Mouse (Mus musculus) cortical plate, adult 2 months (tissue): ENCODE results near the gene Daxx. TPM values are rescaled to one million over a fixed set of nuclear protein-coding genes. Genes with fewer than 3 reads are reported as not detected.

Experiments used
- H3K27ac ChIP-seq: fragments of 200-500 bp; 2 replicates; pipeline ENCODE4 v1.5.1; 2012; ENCODE audit warnings: low read length, control low read depth, inconsistent platforms; ENCODE audit not compliant: insufficient read depth
- H3K4me1 ChIP-seq: fragments of 200-500 bp; 2 replicates; pipeline ENCODE4 v1.6.1; 2011; ENCODE audit warnings: low read length; ENCODE audit not compliant: control insufficient read depth, insufficient read depth
- H3K4me3 ChIP-seq: fragments of 200-500 bp; 2 replicates; pipeline ENCODE4 v1.5.1; 2011; ENCODE audit warnings: mild to moderate bottlenecking, low read length, control low read depth; ENCODE audit not compliant: insufficient read depth
- CTCF ChIP-seq: fragments of 200-500 bp; IDR thresholded peaks from 2 replicates; pipeline ENCODE4 v1.5.1; 2011; ENCODE audit warnings: mild to moderate bottlenecking, control low read depth, low read length; ENCODE audit not compliant: insufficient read depth; ENCODE audit errors: extremely low read depth
- POLR2A ChIP-seq: fragments of 200-500 bp; IDR thresholded peaks from 2 replicates; pipeline ENCODE4 v1.6.1; 2011; ENCODE audit warnings: mild to moderate bottlenecking, low read length, control low read depth; ENCODE audit not compliant: insufficient read depth; ENCODE audit errors: extremely low read depth
- polyA plus RNA-seq: library from polyadenylated mRNA; depleted of rRNA; stranded (reverse); fragments of >200 nt; gene quantifications from 2 replicates; pipeline ENCODE4 v1.2.3, GENCODE M21; 2012

The Daxx gene
- polyA plus RNA-seq, 1 experiment, result 27.4 TPM

DNA sequence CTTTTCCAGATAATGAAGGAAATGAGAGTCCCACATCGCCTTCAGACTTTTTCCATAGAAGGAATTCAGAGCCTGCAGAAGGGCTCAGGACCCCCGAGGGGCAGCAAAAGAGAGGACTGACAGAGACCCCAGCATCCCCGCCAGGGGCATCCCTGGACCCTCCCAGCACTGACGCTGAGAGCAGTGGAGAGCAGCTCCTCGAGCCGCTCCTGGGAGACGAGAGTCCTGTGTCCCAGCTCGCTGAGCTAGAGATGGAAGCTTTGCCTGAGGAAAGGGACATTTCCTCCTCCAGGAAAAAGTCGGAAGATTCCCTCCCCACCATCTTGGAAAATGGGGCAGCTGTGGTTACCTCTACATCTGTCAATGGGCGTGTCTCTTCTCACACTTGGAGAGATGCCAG is 4.0 kb downstream of the Daxx start:
- no peak overlapping the region for H3K27ac ChIP-seq
- peaks cover 1% of the 10 kb centered on the region; the same call in 1 of the 2 replicates for H3K4me1 ChIP-seq
- H3K4me3 ChIP-seq, result no peak overlapping the region
- TF ChIP-seq CTCF (no peak), POLR2A (no peak)

DNA sequence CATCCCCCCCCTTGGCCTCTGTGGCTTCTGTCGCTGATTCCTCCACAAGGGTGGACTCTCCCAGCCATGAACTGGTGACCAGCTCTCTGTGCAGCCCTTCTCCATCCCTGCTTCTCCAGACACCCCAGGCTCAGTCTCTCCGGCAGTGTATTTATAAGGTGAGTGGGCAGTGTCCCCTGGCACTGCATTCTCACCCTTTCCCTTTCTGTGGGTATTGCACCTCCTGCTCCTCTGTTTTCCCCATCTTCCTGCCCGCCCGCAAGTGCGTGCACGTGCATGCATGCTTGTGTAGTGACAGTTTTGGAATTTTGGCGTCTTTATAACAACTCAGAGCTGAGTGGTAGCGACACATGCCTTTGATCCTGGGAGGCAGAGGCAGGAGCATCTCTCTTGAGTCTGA is 4.7 kb downstream of the Daxx start:
- TF ChIP-seq POLR2A (no peak), CTCF (no peak)
- peaks cover 1% of the 10 kb centered on the region; the same call in 1 of the 2 replicates for H3K4me1 ChIP-seq
- no peak overlapping the region for H3K4me3 ChIP-seq
- no peak overlapping the region for H3K27ac ChIP-seq

DNA sequence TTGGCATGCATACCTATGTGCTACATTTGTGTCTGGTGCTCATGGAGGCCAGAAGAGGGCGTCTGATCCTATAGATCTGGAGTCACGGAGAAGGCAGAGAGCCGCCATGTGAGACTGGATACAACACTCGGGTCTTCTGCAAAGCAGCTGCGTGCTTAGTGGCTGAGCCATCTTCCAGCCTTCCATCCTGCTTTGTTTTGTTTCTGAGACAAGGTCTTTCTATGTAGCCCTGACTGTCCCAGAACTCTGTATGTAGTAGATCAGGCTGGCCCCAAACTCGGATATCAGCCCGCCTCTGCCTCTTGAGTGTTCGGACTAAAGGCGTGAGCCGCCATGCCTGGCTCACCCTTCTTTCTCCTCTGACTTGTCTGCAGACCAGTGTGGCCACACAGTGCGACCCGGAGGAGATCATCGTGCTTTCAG is 5.8 kb downstream of the Daxx start:
- peaks cover 1% of the 10 kb centered on the region; the same call in 1 of the 2 replicates for H3K4me1 ChIP-seq
- no peak for TF ChIP-seq CTCF
- TF ChIP-seq POLR2A, result no peak
- no peak overlapping the region for H3K4me3 ChIP-seq
- H3K27ac ChIP-seq, result no peak overlapping the region

DNA sequence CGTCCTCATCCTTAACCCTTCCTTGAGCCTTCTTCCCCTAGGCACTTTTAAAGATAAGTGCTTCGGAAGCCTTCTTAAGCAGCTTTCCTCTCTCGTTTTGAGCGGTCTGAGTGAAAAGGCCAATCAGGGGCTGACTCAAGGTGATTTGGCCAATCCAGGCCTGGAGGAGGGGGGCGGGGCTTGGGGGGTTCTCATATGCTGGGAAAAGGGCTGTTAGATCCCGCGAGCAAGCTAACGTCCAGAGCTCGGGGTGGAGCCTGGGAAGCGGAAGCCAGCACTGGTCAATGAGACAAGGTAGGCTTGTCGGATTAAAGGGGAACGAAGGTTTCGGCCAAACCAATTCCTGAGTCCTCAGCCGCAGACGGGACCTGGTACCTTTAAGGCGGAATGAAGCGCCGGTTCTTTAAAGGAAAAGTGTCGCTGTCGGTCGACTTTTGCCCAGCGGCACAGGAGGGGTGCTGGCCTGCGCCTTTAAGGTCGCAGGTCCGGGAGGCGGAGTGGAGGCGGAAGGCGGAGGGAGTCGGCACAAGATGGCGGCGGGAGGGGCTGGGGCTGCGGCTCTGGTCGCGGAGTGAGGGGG is 6.5 kb downstream of the Daxx start, which contains the start of the genes Tapbp and Zbtb22:
Tapbp (plus strand) TSS at position 229 of the 580 bp plus-strand sequence.
Zbtb22 (plus strand) TSS at position 234 of the 580 bp plus-strand sequence.
- no peaks in the 10 kb centered on the region for H3K4me1 ChIP-seq
- H3K27ac ChIP-seq, result no peak within 1 kb of the TSS
- H3K4me3 ChIP-seq, result peak within 1 kb of the TSS; percentile 7
- TF ChIP-seq CTCF (no peak), POLR2A (peak; percentile 42; the same call in 1 of the 2 replicates)

DNA sequence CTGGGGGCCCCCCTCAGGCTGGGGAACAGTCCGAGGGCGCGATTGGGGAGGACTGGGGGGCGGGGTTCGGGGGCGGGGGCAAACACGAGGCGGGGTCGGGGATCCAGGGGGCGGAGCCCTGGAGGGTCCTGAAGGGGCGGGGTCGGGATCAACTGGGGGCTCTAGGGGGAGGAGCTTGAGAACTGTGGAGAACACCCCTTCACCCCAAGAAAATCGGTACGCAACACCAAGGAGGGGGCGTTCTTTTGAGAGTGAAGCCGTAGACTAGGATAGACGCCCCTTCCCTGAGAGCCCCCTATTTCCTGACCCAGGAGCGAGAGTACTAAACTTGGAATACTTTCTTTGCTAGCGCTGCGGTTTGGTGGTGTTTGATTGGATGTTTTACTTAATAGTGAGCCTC is 7.1 kb downstream of the Daxx start:
- Histone ChIP-seq H3K27ac (no peak overlapping the region), H3K4me3 (peak overlapping the region; percentile 7), H3K4me1 (no peaks in the 10 kb centered on the region)
- no peak for TF ChIP-seq CTCF
- no peak for TF ChIP-seq POLR2A

DNA sequence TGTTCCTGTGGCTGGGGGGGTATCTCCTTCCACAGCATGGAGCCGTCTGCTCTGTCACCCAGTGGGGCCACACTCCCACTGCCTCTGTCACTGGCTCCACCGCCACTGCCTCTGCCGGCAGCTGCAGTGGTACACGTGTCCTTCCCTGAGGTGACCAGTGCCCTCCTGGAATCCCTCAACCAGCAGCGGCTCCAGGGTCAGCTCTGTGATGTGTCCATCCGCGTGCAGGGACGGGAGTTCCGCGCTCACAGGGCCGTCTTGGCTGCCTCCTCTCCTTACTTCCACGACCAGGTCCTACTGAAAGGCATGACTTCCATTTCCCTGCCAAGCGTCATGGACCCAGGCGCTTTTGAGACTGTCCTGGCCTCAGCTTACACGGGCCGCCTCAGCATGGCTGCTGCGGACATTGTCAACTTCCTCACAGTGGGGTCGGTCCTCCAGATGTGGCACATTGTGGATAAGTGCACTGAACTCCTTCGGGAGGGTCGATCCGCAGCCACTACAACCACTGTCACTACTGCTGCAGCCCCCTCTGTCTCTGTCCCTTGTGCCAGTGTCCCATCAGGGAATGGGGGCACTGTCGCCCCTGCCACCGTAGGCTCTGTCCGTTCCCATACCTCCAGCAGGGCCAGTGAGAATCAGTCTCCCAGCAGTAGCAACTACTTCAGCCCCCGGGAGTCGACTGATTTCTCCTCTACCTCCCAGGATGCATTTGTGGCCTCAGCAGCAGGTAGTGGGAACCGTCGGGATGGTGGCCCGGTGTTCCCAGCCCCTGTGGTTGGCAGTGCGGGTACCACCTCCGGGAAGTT is 7.8 kb downstream of the Daxx start:
- Histone ChIP-seq H3K4me3 (peak overlapping the region; percentile 7; the same call in 1 of the 2 replicates), H3K4me1 (no peaks in the 10 kb centered on the region), H3K27ac (no peak overlapping the region)
- TF ChIP-seq POLR2A, result no peak
- TF ChIP-seq CTCF, result no peak

DNA sequence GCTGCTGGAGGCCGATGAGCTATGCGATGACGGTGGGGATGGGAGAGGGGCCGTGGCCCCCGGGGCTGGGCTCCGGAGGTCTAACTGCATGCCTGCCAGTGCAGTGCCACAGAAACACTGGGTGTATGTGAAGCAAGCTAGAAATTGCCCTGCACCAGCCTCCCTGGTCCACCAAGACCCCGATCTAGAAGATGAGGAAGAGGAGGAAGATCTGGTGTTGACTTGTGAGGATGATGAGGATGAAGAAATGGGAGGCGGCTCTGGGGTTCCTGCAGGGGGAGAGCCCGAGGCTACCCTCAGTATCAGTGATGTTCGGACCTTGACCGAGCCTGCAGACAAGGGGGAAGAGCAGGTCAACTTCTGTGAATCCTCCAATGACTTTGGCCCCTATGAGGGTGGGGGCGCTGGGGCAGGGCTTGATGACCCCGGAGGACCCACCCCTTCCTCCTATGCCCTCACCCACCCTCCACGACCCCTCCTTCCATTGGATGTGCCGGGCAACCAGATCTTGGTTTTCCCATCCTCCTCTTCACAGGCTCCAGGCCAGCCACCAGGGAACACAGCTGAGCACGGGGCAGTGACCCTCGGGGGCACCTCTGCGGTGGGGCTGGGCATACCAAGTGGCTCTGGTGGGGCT is 8.6 kb downstream of the Daxx start:
- no peak overlapping the region for H3K27ac ChIP-seq
- H3K4me3 ChIP-seq, result no peak overlapping the region
- no peak for TF ChIP-seq CTCF
- no peak for TF ChIP-seq POLR2A
- H3K4me1 ChIP-seq, result no peaks in the 10 kb centered on the region

DNA sequence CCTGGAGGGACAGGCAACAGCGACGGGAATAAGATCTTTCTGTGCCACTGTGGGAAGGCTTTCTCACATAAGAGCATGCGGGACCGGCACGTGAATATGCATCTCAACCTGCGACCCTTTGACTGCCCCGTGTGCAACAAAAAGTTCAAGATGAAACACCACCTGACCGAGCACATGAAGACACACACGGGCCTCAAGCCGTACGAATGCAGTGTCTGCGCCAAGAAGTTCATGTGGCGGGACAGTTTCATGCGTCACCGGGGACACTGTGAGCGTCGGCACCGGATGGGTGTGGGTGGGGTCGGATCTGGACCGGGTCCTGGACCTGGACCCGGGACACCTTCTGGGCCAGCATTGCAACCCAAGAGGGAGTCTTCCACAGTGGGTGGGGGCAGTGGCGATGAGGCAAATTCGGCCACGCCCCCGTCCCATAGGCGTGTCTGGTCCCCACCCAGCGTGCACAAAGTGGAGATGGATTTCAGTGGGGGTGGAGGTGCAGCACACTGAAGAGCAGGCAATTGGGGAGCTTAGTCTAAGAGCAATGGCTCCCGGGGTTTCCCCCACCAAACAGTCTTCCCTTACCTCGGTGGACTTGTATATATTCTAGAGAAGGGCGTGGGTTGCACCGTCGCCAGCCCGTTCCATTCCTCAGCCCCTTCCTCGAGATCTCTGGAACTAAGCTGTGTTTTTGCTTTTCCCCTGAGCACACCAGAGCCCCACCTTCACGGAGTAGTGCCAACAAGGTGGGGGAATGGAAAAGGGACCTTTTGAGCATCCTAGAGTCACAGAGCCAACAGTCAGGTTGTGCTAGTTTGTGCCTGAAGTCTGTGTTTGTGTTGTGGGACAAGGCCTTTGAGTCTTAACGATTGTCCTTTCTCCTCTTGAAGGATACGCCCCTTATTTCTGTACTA is 9.3 kb downstream of the Daxx start:
- H3K4me3 ChIP-seq, result peak overlapping the region; percentile 69
- TF ChIP-seq CTCF (no peak), POLR2A (no peak)
- no peak overlapping the region for H3K27ac ChIP-seq
- H3K4me1 ChIP-seq, result no peaks in the 10 kb centered on the region
